18 mouse cellular contexts compared by ENCODE assay signal in genomic region chr16:56799541-56800029, GRCm38 (mm10). TPM values are rescaled to one million over a fixed set of nuclear protein-coding genes. Genes with fewer than 3 reads are reported as not detected.
"Had no signal": no experiment of that assay in that cellular context is flagged by ENCODE, and none has a peak within 500 bp of the region (broad histone marks: within the 10 kb centered on the region; RNA-seq: fewer than 3 reads in every experiment).

No protein-coding gene starts in this region.

- H3K4me3 ChIP-seq: lung, embryonic 15.5 days; midbrain, embryonic 10.5 days; midbrain, embryonic 12.5 days; myocyte; neural tube, embryonic 13.5 days; neural tube, embryonic 15.5 days had no signal

- H3K27me3 ChIP-seq: lung, embryonic 15.5 days; midbrain, embryonic 12.5 days; neural tube, embryonic 13.5 days; neural tube, embryonic 15.5 days had no signal

- H3K27ac ChIP-seq: lung, embryonic 15.5 days; midbrain, embryonic 10.5 days; midbrain, embryonic 12.5 days; neural tube, embryonic 13.5 days; neural tube, embryonic 15.5 days had no signal

- H3K36me3 ChIP-seq: lung, embryonic 15.5 days; midbrain, embryonic 10.5 days; midbrain, embryonic 12.5 days; neural tube, embryonic 13.5 days; neural tube, embryonic 15.5 days had no signal

- H3K4me1 ChIP-seq: lung, embryonic 15.5 days; midbrain, embryonic 10.5 days; midbrain, embryonic 12.5 days; neural tube, embryonic 13.5 days; neural tube, embryonic 15.5 days had no signal

- DNase-seq: lung, adult 2 months; midbrain, embryonic 14.5 days; right cerebral cortex, adult 18-20 months; right cerebral cortex, postnatal 25 days; right cerebral cortex, postnatal 4 days; spleen, adult 18-20 months; thymus, adult 18-20 months; thymus, postnatal 14 days; thymus, postnatal 36 days had no signal

- H3K9ac ChIP-seq: lung, embryonic 15.5 days; midbrain, embryonic 12.5 days; neural tube, embryonic 13.5 days; neural tube, embryonic 15.5 days had no signal

RNA-seq across cellular contexts. Expression of gene Adgrg7, which starts 3.9 kb away (rescaled TPM):
- polyA plus RNA-seq: lung, adult 2 months; lung, embryonic 15.5 days; lung, postnatal 0 days; midbrain, embryonic 10.5 days; midbrain, embryonic 12.5 days; midbrain, embryonic 14.5 days; midbrain, embryonic 16.5 days; myocyte; neural tube, embryonic 11.5 days; neural tube, embryonic 13.5 days; neural tube, embryonic 15.5 days had no signal
